Mouse (Mus musculus) embryo, embryonic 11 days (tissue): ENCODE results near the gene Tnip1.
"Not testable (repeated sequence)": the region's sequence is repeated elsewhere in the genome, so short reads cannot be mapped to it uniquely, and the experiment has no call there.

Source experiments
- DNase-seq: peaks from one replicate; pipeline ENCODE4 v3.0.0-alpha.2; 2015

The Tnip1 gene

GRCm38 (mm10) chr11:54905931-54906330, 56.8 kb downstream of the Tnip1 start:
- DNase-seq = no peak

GRCm38 (mm10) chr11:54905086-54905485, 57.6 kb downstream of the Tnip1 start:
- DNase-seq = no peak

GRCm38 (mm10) chr11:54903940-54904706, 58.6 kb downstream of the Tnip1 start:
- DNase-seq = peak; percentile 63

GRCm38 (mm10) chr11:54903339-54903738, 59.4 kb downstream of the Tnip1 start:
- DNase-seq = no peak

GRCm38 (mm10) chr11:54902333-54903323, 60.1 kb downstream of the Tnip1 start, which contains the start of gene Gpx3:
Gpx3 (plus strand) TSS chr11:54902453.
- DNase-seq = peak; percentile 90

GRCm38 (mm10) chr11:54899657-54900056, 63.1 kb downstream of the Tnip1 start:
- DNase-seq = no peak

- no peak for DNase-seq
Observed at GRCm38 (mm10) chr11:54897470-54897869, 65.2 kb downstream of the Tnip1 start.

GRCm38 (mm10) chr11:54896646-54897045, 66.1 kb downstream of the Tnip1 start:
- not testable (repeated sequence) for DNase-seq

- DNase-seq = no peak
Observed at GRCm38 (mm10) chr11:54894589-54894988, 68.1 kb downstream of the Tnip1 start.

- DNase-seq = no peak
Observed at GRCm38 (mm10) chr11:54892091-54892490, 70.6 kb downstream of the Tnip1 start.

GRCm38 (mm10) chr11:54891341-54891740, 71.4 kb downstream of the Tnip1 start:
- no peak for DNase-seq

- no peak for DNase-seq
Observed at GRCm38 (mm10) chr11:54887927-54888326, 74.8 kb downstream of the Tnip1 start.

- DNase-seq = no peak
Observed at GRCm38 (mm10) chr11:54885406-54885805, 77.3 kb downstream of the Tnip1 start.

GRCm38 (mm10) chr11:54884937-54885336, 77.8 kb downstream of the Tnip1 start:
- DNase-seq = peak; percentile 46

- no peak for DNase-seq
Observed at GRCm38 (mm10) chr11:54884197-54884828, 78.4 kb downstream of the Tnip1 start.

- peak; percentile 49 for DNase-seq
Observed at GRCm38 (mm10) chr11:54882671-54883070, 80.0 kb downstream of the Tnip1 start.

- peak; percentile 55 for DNase-seq
Observed at GRCm38 (mm10) chr11:54881051-54881474, 81.7 kb downstream of the Tnip1 start.

- no peak for DNase-seq
Observed at GRCm38 (mm10) chr11:54879922-54880321, 82.8 kb downstream of the Tnip1 start.

GRCm38 (mm10) chr11:54879434-54879833, 83.3 kb downstream of the Tnip1 start:
- DNase-seq = peak; percentile 83

- DNase-seq = no peak
Observed at GRCm38 (mm10) chr11:54878893-54879292, 83.8 kb downstream of the Tnip1 start.

- DNase-seq = no peak
Observed at GRCm38 (mm10) chr11:54876031-54876430, 86.7 kb downstream of the Tnip1 start.

- DNase-seq = no peak
Observed at GRCm38 (mm10) chr11:54871831-54872537, 90.7 kb downstream of the Tnip1 start.
